Mouse (Mus musculus) ES-E14 (cell line): ENCODE data around the gene Mrpl44.

Experiments used
- CHD2 ChIP-seq: IDR thresholded peaks from 2 replicates; pipeline ENCODE4 v1.6.1; 2014; ENCODE audit warnings: mild to moderate bottlenecking, low read depth, low read length, inconsistent platforms
- HCFC1 ChIP-seq: IDR thresholded peaks from 2 replicates; pipeline ENCODE4 v1.6.1; 2012; ENCODE audit warnings: low read length, inconsistent platforms, borderline replicate concordance; ENCODE audit not compliant: insufficient read depth
- ZC3H11A ChIP-seq: IDR thresholded peaks from 2 replicates; pipeline ENCODE4 v1.6.1; 2012; ENCODE audit warnings: low read depth, mild to moderate bottlenecking, inconsistent platforms, low read length, borderline replicate concordance

GRCm38 (mm10) chr1:79797084-79797483 is 21.3 kb downstream of the Mrpl44 start:
- TF ChIP-seq CHD2: no peak
- TF ChIP-seq ZC3H11A: no peak
- TF ChIP-seq HCFC1: no peak
